Mouse (Mus musculus) embryo, embryonic 11 days (tissue): ENCODE measurements at regions not wholly inside any gene's neighbourhood (a gene's known extent, or its start where the extent isn't known, plus 50 kb on each side); places are given as distances from the start of the nearest gene placed in this dataset.

ENCODE experiments used
- DNase-seq: peaks from one replicate; pipeline ENCODE4 v3.0.0-alpha.2; 2015

- no peak for DNase-seq
These were observed 2472.7 kb upstream of the Gm7489 start for GRCm38 (mm10) chr15:51411966-51412365.

GRCm38 (mm10) chr15:51442606-51443005 lies 2442.1 kb upstream of the Gm7489 start:
- DNase-seq, result no peak

GRCm38 (mm10) chr15:51469895-51470294 lies 2414.8 kb upstream of the Gm7489 start:
- DNase-seq, result no peak

GRCm38 (mm10) chr15:51471143-51471542 lies 2413.6 kb upstream of the Gm7489 start:
- no peak for DNase-seq

- DNase-seq, result no peak
These were observed 2412.7 kb upstream of the Gm7489 start for GRCm38 (mm10) chr15:51472049-51472448.

- DNase-seq, result no peak
These were observed 2402.8 kb upstream of the Gm7489 start for GRCm38 (mm10) chr15:51481856-51482255.

GRCm38 (mm10) chr15:51484207-51484606 lies 2400.5 kb upstream of the Gm7489 start:
- DNase-seq, result no peak

- no peak for DNase-seq
These were observed 2399.2 kb upstream of the Gm7489 start for GRCm38 (mm10) chr15:51485554-51485953.

GRCm38 (mm10) chr15:51502058-51502741 lies 2382.5 kb upstream of the Gm7489 start:
- peak; percentile 36 for DNase-seq

- DNase-seq, result peak; percentile 39
These were observed 2381.9 kb upstream of the Gm7489 start for GRCm38 (mm10) chr15:51502742-51503270.

- peak; percentile 74 for DNase-seq
These were observed 2381.4 kb upstream of the Gm7489 start for GRCm38 (mm10) chr15:51503341-51503740.

- DNase-seq, result peak; percentile 21
These were observed 2380.5 kb upstream of the Gm7489 start for GRCm38 (mm10) chr15:51504016-51504760.

- no peak for DNase-seq
These were observed 2379.9 kb upstream of the Gm7489 start for GRCm38 (mm10) chr15:51504789-51505188.

- no peak for DNase-seq
These were observed 2377.6 kb upstream of the Gm7489 start for GRCm38 (mm10) chr15:51507126-51507525.

- DNase-seq, result no peak
These were observed 2373.4 kb upstream of the Gm7489 start for GRCm38 (mm10) chr15:51511319-51511718.

- DNase-seq, result peak; percentile 2
These were observed 2348.4 kb upstream of the Gm7489 start for GRCm38 (mm10) chr15:51536317-51536716.

- DNase-seq, result no peak
These were observed 2333.4 kb upstream of the Gm7489 start for GRCm38 (mm10) chr15:51551216-51551775.

GRCm38 (mm10) chr15:51558215-51558614 lies 2326.5 kb upstream of the Gm7489 start:
- no peak for DNase-seq

GRCm38 (mm10) chr15:51565543-51565942 lies 2319.2 kb upstream of the Gm7489 start:
- no peak for DNase-seq

- DNase-seq, result no peak
These were observed 2314.1 kb upstream of the Gm7489 start for GRCm38 (mm10) chr15:51570631-51571030.

- DNase-seq, result no peak
These were observed 2310.1 kb upstream of the Gm7489 start for GRCm38 (mm10) chr15:51574538-51575105.

GRCm38 (mm10) chr15:51583636-51584035 lies 2301.1 kb upstream of the Gm7489 start:
- no peak for DNase-seq

- DNase-seq, result no peak
These were observed 2298.6 kb upstream of the Gm7489 start for GRCm38 (mm10) chr15:51586146-51586545.
